Mouse (Mus musculus): ENCODE data around the gene Ank3. TPM values are rescaled to one million over a fixed set of nuclear protein-coding genes. Genes with fewer than 3 reads are reported as not detected.

Gene Ank3
- polyA plus RNA-seq, 1 experiment from 2014 or later: 7.1 TPM

DNA sequence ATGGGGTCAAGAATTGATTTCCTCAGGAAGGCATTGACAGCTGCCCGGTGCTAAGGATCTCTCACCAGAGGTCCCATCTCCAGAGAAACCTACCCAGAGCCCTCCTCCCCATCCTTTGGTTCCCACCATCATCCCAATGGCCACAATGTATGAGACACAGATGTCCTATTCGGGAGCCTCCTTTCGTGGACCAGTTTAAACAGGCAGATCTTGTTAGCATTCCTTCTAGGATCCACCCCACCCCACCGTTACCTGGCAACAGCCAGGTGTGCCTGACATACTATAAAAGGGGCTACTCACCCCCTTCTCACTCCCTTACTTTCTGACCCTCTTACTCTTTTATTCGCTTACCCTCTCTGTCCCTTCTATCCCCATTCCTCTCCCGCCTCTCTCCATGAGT lies 176.9 kb downstream of the Ank3 start:
- no peak for ATAC-seq
- WGBS (ENCODE audit: insufficient replicate concordance): 60% methylated on average over 6 of the region's 6 CpGs
- H3K4me1 ChIP-seq (ENCODE audit: insufficient read depth): no peaks in the 10 kb centered on the region
- 0 out of 2 replicates have a peak, but pooled peaks cover 7% of the 10 kb centered on the region for H3K27me3 ChIP-seq (ENCODE audit: insufficient read depth, low read length)
- H3K4me2 ChIP-seq (ENCODE audit: low read depth, low read length): no peak overlapping the region
- H3K36me3 ChIP-seq (replicated peaks; ENCODE audit: insufficient read depth, low read length): no peaks in the 10 kb centered on the region
- H3K4me3 ChIP-seq (ENCODE audit: low read depth, low read length): no peak overlapping the region
- TF ChIP-seq CTCF (IDR thresholded peaks at IDR 0.05; ENCODE audit: low read depth) (no peak), EP300 (IDR thresholded peaks at IDR 0.05; ENCODE audit: low read depth) (no peak)
- no peak overlapping the region for H3K9ac ChIP-seq (replicated peaks)
- no peak for DNase-seq
- H3K9me3 ChIP-seq (ENCODE audit: low read length): no peaks in the 10 kb centered on the region
- H3K27ac ChIP-seq (ENCODE audit: low read depth): no peak overlapping the region

DNA sequence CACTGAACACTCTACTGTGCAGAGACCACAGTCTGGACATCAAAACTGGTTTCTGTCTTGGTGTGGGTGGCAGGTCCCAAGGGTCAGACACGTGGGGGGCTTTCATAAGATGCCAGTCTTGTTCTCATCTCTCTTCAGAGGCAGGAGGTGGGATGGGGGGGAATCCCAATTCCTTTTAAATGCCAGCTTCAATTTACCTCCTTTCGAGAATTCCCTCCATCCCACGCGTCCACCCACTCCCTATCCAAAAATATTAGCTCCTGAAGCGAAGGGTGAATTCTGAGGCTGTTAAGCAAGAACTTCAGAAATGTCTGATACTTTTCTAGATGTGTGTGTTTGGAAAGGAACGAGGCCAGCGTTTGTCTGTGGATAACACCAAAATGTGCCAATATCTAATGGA lies 177.7 kb downstream of the Ank3 start:
- Histone ChIP-seq H3K4me1 (ENCODE audit: insufficient read depth) (no peaks in the 10 kb centered on the region), H3K9me3 (ENCODE audit: low read length) (no peaks in the 10 kb centered on the region), H3K4me2 (ENCODE audit: low read depth, low read length) (no peak overlapping the region), H3K9ac (replicated peaks) (no peak overlapping the region), H3K36me3 (replicated peaks; ENCODE audit: insufficient read depth, low read length) (no peaks in the 10 kb centered on the region), H3K27ac (ENCODE audit: low read depth) (no peak overlapping the region), H3K27me3 (ENCODE audit: insufficient read depth, low read length) (0 out of 2 replicates have a peak, but pooled peaks cover 7% of the 10 kb centered on the region), H3K4me3 (ENCODE audit: low read depth, low read length) (no peak overlapping the region)
- 68% methylated on average over 7 of the region's 7 CpGs for WGBS (ENCODE audit: insufficient replicate concordance)
- DNase-seq: no peak
- no peak for ATAC-seq
- no peak for TF ChIP-seq CTCF (IDR thresholded peaks at IDR 0.05; ENCODE audit: low read depth)
- TF ChIP-seq EP300 (IDR thresholded peaks at IDR 0.05; ENCODE audit: low read depth): no peak

DNA sequence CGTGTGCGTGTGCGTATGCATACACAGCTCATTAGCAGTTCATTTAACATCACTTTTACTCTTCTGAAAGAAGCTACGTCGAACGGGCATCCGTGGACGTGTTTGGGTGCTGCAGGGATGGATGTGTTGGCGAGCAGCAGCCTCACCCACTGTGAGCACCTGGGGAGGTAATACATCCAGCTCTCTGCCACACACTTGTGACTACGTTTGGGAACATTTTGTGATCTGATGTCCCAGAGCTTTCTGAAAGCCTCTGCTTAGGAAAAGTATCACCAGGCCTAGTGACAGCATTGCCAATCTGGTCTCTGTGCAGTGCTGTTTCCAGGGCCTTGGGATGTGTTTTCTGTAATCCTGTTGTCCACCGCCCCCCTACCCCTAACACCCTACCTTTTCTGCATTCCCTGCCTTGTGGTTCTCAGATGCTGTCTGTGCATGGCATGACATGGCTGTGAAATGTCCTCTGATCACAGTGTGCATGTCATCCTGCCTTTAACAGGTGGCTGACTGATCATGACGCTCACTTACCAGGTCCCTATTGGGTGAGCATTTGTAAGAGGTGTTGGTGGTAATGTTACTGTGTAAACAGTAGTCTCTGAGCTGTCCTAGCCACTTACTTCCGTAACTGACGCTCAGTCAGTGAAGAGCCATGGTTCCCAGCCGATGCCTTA lies 178.6 kb downstream of the Ank3 start:
- no peaks in the 10 kb centered on the region for H3K9me3 ChIP-seq (ENCODE audit: low read length)
- H3K27me3 ChIP-seq (ENCODE audit: insufficient read depth, low read length): 0 out of 2 replicates have a peak, but pooled peaks cover 7% of the 10 kb centered on the region
- ATAC-seq (no peak), DNase-seq (no peak)
- H3K36me3 ChIP-seq (replicated peaks; ENCODE audit: insufficient read depth, low read length): no peaks in the 10 kb centered on the region
- WGBS (ENCODE audit: insufficient replicate concordance): 75% methylated on average over 15 of the region's 15 CpGs
- no peak overlapping the region for H3K9ac ChIP-seq (replicated peaks)
- H3K27ac ChIP-seq (ENCODE audit: low read depth): no peak overlapping the region
- TF ChIP-seq EP300 (IDR thresholded peaks at IDR 0.05; ENCODE audit: low read depth): no peak
- no peak for TF ChIP-seq CTCF (IDR thresholded peaks at IDR 0.05; ENCODE audit: low read depth)
- H3K4me3 ChIP-seq (ENCODE audit: low read depth, low read length): no peak overlapping the region
- no peak overlapping the region for H3K4me2 ChIP-seq (ENCODE audit: low read depth, low read length)
- no peaks in the 10 kb centered on the region for H3K4me1 ChIP-seq (ENCODE audit: insufficient read depth)

GRCm38 (mm10) chr10:69577729-69578061 lies 179.1 kb downstream of the Ank3 start:
- Histone ChIP-seq H3K4me3 (ENCODE audit: low read depth, low read length) (no peak overlapping the region), H3K27me3 (ENCODE audit: insufficient read depth, low read length) (0 out of 2 replicates have a peak, but pooled peaks cover 7% of the 10 kb centered on the region), H3K9me3 (ENCODE audit: low read length) (no peaks in the 10 kb centered on the region), H3K4me2 (ENCODE audit: low read depth, low read length) (no peak overlapping the region), H3K36me3 (replicated peaks; ENCODE audit: insufficient read depth, low read length) (no peaks in the 10 kb centered on the region), H3K4me1 (ENCODE audit: insufficient read depth) (no peaks in the 10 kb centered on the region), H3K27ac (ENCODE audit: low read depth) (no peak overlapping the region), H3K9ac (replicated peaks) (no peak overlapping the region)
- DNase-seq (no peak), ATAC-seq (no peak)
- TF ChIP-seq EP300 (IDR thresholded peaks at IDR 0.05; ENCODE audit: low read depth) (no peak), CTCF (IDR thresholded peaks at IDR 0.05; ENCODE audit: low read depth) (no peak)
- WGBS (ENCODE audit: insufficient replicate concordance): 65% methylated on average over 7 of the region's 7 CpGs

DNA sequence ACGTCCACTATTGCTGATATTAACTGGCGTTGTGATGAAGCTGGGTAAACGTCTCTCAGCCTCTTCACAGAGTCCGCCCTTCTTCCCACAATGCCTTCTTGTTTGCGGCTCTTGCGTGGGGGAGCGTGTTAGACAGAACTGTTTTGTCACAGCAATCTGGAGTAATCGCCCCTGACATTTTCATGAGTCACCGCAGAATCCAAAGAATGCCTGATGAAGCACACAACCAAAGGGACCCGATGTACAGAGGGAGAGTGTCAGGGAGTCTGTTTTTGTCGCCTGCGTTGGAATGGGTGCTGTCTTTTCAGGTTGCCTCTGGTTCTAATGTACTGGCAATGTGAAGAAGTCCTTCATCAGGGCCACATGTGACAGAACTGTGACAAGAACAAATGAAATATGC lies 181.0 kb downstream of the Ank3 start:
- TF ChIP-seq CTCF (IDR thresholded peaks at IDR 0.05; ENCODE audit: low read depth) (no peak), EP300 (IDR thresholded peaks at IDR 0.05; ENCODE audit: low read depth) (no peak)
- Histone ChIP-seq H3K4me3 (ENCODE audit: low read depth, low read length) (no peak overlapping the region), H3K27ac (ENCODE audit: low read depth) (no peak overlapping the region), H3K4me1 (ENCODE audit: insufficient read depth) (peaks cover 3% of the 10 kb centered on the region; the same call in 1 of the 2 replicates), H3K4me2 (ENCODE audit: low read depth, low read length) (no peak overlapping the region), H3K36me3 (replicated peaks; ENCODE audit: insufficient read depth, low read length) (no peaks in the 10 kb centered on the region), H3K9ac (replicated peaks) (no peak overlapping the region), H3K27me3 (ENCODE audit: insufficient read depth, low read length) (no peaks in the 10 kb centered on the region), H3K9me3 (ENCODE audit: low read length) (no peaks in the 10 kb centered on the region)
- DNase-seq (no peak), ATAC-seq (no peak)
- WGBS (ENCODE audit: insufficient replicate concordance): 77% methylated on average over 12 of the region's 12 CpGs

DNA sequence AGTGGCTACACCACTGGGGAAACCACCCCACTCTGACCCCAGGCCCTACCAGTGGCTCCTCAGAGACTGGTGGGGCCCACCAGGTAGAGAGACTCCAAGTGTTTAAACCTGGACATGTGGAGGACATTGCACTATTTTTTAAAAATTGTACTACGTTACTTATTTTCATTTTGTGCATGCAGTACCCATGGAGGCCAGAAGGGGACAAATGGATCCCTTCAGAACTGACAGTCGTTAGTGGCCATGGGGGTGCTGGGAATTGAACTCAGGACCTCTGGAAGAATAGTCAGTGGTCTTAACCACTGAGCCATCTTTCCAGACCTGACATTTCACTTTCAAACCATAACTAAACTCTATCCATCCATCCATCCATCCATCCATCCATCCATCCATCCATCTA lies 183.0 kb downstream of the Ank3 start:
- Histone ChIP-seq H3K4me2 (ENCODE audit: low read depth, low read length) (no peak overlapping the region), H3K27me3 (ENCODE audit: insufficient read depth, low read length) (no peaks in the 10 kb centered on the region), H3K27ac (ENCODE audit: low read depth) (no peak overlapping the region), H3K36me3 (replicated peaks; ENCODE audit: insufficient read depth, low read length) (no peaks in the 10 kb centered on the region), H3K4me3 (ENCODE audit: low read depth, low read length) (no peak overlapping the region), H3K9me3 (ENCODE audit: low read length) (no peaks in the 10 kb centered on the region), H3K9ac (replicated peaks) (no peak overlapping the region), H3K4me1 (ENCODE audit: insufficient read depth) (peaks cover 3% of the 10 kb centered on the region; the same call in 1 of the 2 replicates)
- no peak for ATAC-seq
- TF ChIP-seq CTCF (IDR thresholded peaks at IDR 0.05; ENCODE audit: low read depth) (no peak), EP300 (IDR thresholded peaks at IDR 0.05; ENCODE audit: low read depth) (no peak)
- no peak for DNase-seq
- 78% methylated on average over 2 of the region's 2 CpGs for WGBS (ENCODE audit: insufficient replicate concordance)

All from liver, postnatal 0 days (tissue).